Mouse (Mus musculus) central nervous system, embryonic 18 days (tissue): ENCODE data around the gene Olfr441. TPM values are rescaled to one million over a fixed set of nuclear protein-coding genes. Genes with fewer than 3 reads are reported as not detected.

Experiments used
- polyA plus RNA-seq: library from polyadenylated mRNA; depleted of rRNA; stranded (reverse); fragments of >200 nt; gene quantifications from 2 replicates; pipeline ENCODE4 v1.2.3, GENCODE M21; 2012; rRNA removed

Olfr441 gene
- polyA plus RNA-seq: 0.03 TPM in 1 of 2 replicates, not detected in the other

DNA sequence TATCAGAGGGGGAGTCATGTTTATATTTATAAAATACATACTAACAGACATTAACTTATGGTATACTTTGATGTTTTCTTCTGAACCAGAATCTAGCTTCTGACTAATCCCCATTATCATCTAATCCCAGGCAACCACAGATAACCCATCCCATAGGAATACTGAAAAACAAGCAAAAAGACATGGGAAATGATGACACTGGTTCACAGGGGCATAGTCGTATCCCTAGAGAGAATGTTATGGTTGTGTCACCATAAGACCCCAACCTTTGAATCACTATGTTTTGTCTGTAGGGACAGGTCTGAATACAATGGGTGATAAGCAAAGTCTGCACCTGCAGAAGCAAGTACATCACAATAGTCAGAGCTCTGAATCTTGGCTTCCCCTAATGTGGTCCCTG lies at the start of gene Olfr441:
Olfr441 (plus strand) TSS at position 301 of the 400 bp plus-strand sequence.

DNA sequence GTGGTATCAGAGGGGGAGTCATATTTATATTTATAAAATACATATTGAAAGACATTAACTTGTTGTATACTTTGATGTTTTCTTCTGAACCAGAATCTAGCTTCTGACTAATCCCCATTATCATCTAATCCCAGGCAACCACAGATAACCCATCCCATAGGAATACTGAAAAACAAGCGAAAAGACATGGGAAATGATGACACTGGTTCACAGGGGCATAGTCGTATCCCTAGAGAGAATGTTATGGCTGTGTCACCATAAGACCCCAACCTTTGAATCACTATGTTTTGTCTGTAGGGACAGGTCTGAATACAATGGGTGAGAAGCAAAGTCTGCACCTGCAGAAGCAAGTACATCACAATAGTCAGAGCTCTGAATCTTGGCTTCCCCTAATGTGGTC lies 40.1 kb downstream of the Olfr441 start, which contains the start of gene Olfr237-ps1:
Olfr237-ps1 (plus strand) TSS at position 301 of the 400 bp plus-strand sequence.

DNA sequence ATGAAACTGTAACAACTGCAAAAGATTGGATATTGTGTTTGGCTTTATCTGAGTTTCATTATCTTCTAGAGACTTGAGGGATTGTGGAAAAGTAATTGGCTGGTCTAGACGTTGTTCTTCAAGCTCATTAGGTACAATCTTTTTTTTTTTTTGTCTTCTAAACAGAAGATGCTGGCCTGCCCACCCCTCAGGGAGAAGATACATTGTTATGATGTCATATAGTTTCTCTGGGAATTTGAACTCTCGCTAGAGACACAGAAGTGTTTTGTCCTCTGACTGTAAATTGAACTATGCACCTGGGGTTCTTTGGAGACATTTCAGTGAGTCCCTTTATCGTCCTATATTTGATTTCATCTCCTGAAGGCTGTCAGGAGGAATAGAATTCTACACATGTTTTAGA lies 56.8 kb downstream of the Olfr441 start, which contains the start of gene Olfr437:
Olfr437 (plus strand) TSS at position 301 of the 400 bp plus-strand sequence.

Other genes starting within 250 kb of the Olfr441 start
- gene Olfr448, start 215.9 kb upstream of the Olfr441 start, polyA plus RNA-seq: not detected in 2 replicates
- not detected in 2 replicates for gene Olfr447, start 197.5 kb upstream of the Olfr441 start, polyA plus RNA-seq
- gene Olfr446, start 185.0 kb upstream of the Olfr441 start, polyA plus RNA-seq: not detected in 2 replicates
- not detected in 2 replicates for gene Olfr444, start 157.3 kb upstream of the Olfr441 start, polyA plus RNA-seq
- 0.05 and 0.08 TPM in 2 replicates for gene Olfr237-ps1, start 40.2 kb downstream of the Olfr441 start, polyA plus RNA-seq
- not detected in 2 replicates for gene Olfr437, start 56.9 kb downstream of the Olfr441 start, polyA plus RNA-seq
- gene Olfr13, start 65.8 kb downstream of the Olfr441 start, polyA plus RNA-seq: 0.01 TPM in 2 replicates
- not detected in 2 replicates for gene Olfr435, start 90.8 kb downstream of the Olfr441 start, polyA plus RNA-seq
- not detected in 2 replicates for gene Olfr434, start 106.7 kb downstream of the Olfr441 start, polyA plus RNA-seq
- not detected in 2 replicates for gene Olfr47, start 125.2 kb downstream of the Olfr441 start, polyA plus RNA-seq
- 3.7 and 4.3 TPM in 2 replicates for gene Arhgef5, start 159.2 kb downstream of the Olfr441 start, polyA plus RNA-seq
- 0.04 and 0.07 TPM in 2 replicates for gene Nobox, start 203.2 kb downstream of the Olfr441 start, polyA plus RNA-seq